Mouse (Mus musculus) megakaryocyte progenitor cell, adult 5-6 weeks (primary cell): ENCODE measurements around the gene Slc35e4. TPM values are rescaled to one million over a fixed set of nuclear protein-coding genes. Genes with fewer than 3 reads are reported as not detected.

Source experiments
- ATAC-seq: replicated peaks from 2 replicates; pipeline ENCODE4 v1.8.0; 2016; ENCODE audit warnings: mild to moderate bottlenecking, moderate TSS enrichment, inconsistent platforms; ENCODE audit not compliant: poor library complexity
- total RNA-seq, 2 experiments: library from RNA; stranded (forward) in 1 of 2; stranded (reverse) in 1 of 2; fragments of 157-497, 149-512 nt in 1 of 2; fragments of 200-1000 nt in 1 of 2; gene quantifications; 2 replicates each; pipeline versions ENCODE4 v1.2.3 to v1.2.4; 2015 to 2017

Gene Slc35e4
- total RNA-seq, 2 experiments from 2014 or later: 0.94 to 3.0 TPM

DNA sequence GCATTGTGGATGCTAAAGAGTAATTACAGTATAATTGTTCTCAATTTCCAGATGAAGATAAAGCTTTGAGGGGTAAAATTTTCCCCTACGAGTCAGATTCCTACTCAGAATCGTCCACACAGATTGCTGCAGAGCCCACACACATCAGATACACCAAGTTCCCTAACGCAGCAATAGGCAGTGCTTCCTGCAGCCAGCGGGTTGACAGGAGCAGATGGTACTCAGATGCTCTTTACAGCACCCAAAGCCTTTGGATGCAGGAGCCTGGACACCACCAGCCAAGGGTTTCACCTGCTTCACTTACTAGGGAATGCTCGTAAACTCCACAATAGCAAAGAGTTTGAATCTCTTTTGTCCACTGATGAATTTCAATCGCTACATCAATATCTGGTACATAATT lies 38.0 kb downstream of the Slc35e4 start:
- ATAC-seq: no peak

DNA sequence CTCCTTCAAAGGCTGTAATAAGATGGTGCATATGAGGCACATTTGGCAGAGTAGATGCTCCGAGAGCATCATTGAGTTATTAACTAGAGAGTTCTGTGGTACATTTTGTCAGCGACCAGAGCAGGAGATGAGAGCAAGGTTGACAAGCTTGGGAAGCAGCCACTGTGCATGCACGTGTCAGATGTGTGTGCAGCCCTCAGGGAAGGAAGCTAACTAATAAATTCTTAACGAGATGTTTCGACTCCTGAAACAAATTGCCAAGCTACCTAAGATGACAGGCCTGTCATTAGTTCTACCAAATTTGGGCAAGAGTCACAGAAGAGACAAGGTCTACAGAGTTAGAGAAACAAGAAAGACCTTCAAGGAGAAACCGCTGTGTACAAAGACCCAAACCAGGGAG lies 50.1 kb downstream of the Slc35e4 start:
- ATAC-seq: no peak

DNA sequence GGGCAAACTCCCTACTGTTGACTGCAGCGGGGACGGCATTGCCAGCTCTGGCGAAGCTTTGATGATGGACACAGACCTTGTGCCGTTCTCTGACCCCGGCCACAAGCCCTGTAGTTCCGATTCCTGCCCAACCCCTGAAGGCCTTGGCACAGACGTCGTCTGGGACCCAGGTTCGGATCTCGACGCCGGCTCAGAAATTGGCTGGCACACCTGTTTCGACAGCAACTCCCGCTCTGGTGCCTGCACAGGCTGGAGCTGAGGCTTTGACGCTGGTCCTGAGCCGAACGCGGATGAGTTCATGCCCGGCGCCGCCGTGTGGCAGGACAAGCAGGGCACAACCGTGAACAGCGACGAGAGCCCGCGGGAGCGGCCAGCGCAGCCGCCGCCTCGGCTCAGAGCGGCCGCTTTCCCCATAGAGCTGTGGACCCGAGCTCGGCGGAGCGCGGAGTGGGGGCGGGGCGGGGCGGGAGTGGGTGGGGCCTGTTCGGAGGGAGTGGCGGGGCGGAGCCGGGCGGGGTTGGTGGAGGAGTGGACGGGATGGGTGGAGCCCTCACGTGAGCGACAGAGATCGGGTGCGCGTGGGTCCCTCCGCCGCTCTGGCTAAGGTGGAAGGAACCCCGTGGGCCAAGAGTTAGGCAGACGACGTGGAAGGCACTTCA lies 50.9 kb downstream of the Slc35e4 start, which contains the start of gene Osbp2:
Osbp2 (minus strand) TSS at position 450 of the 659 bp plus-strand sequence.
- peak; percentile 95 for ATAC-seq

DNA sequence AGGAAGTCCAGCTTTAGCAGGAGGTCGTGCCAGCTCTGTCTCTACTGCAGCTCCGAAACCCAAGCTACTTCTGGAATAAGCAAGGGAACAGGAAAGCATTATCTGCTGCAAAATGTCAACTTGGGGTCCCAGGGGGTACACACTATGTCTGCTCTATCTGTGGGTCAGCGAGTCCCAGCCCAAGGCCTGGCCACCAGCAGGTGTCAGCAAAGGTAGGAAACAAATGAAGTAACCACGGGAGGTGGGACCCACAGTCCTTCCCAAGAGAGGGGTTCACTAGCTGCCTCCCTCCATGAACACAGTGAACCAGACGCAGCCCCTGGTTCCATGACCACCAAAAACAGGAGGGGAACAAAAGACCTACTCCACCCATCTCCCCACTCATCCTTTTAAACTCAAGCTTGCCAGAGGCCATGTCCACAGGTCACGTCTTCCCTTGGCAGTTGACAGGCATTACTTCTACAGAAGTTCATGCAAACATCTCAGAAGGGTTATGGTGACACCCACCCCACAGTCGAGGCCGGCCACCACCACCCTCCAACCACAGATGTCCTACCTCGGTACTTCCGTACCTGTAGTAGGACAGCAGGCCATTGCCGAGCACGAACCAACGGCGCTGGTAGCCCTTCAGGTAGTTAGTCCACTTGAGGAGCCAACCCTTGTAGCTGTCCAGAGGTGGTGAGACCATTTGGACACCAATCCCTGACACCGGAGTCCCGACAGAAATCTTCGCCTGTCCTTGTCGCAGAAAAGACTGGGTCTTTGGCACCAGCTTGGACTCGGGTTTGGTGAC lies 51.6 kb downstream of the Slc35e4 start:
- ATAC-seq: no peak

DNA sequence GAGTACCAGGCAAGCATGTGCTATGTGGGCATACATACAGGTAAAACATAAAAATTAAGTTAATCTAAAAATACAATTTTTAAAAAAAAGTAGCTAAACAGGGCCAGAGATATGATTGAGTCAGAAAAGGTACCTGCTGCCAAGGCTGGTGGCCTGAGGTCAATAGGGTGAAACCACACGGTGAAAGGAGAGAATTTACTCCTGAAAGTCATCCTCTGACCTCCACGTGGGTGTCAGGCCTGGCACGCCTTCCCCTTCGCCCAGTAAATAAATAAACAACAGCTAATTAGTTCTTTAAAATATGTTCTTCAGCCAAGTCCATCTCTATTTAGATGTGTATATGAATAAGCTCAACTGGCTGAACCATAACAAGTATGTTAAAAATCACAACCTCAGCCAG lies 54.1 kb downstream of the Slc35e4 start:
- no peak for ATAC-seq

DNA sequence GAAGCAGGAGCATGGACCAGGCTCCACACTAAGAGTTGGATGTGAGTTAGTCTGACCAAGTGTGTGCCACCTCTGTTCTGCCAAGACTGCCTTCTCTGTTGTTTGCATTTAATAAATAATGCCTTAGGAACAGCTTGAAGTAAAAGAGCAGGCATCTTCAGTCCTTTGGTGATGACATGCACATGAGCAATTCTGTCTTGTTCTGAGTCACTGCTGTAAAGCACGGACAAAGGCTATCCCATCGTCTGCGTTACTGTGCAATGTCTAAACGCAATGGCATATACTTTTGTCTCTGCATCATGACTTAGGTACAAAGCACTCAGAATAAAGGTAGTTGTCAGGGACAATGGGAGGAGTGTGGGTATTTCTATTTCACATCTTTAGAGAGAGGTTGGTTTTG lies 54.7 kb downstream of the Slc35e4 start:
- ATAC-seq: no peak

DNA sequence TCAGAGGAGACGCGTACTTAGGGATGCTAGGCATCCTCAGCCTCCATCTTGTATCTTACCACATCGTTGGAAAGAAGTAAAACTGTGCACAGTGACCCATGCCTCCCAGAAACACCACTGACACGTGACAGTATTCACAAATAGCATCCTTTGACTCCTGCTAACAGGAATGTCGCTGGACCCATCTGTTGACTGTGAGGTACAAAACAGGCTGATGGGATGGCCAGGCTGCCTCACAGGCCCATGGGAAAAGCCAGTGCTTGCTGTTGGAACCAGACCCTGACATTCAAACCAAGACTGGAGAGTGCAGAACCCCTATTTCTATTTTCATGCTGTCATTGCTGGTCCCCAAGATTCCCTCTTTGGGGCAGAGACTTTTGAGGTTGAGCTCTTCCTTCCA lies 56.6 kb downstream of the Slc35e4 start:
- no peak for ATAC-seq

Other genes with a start within 250 kb of the Slc35e4 start
- gene Osbp2, start 50.8 kb downstream of the Slc35e4 start, total RNA-seq (2015): not detected in 2 replicates
- gene Osbp2, start 50.8 kb downstream of the Slc35e4 start, total RNA-seq (2017): not detected in 2 replicates
- gene 4921536K21Rik, start 19.6 kb downstream of the Slc35e4 start, total RNA-seq (2015): not detected in 2 replicates
- not detected in 2 replicates for gene 4921536K21Rik, start 19.6 kb downstream of the Slc35e4 start, total RNA-seq (2017)
- 0.78 and 1.2 TPM in 2 replicates for gene Dusp18, start 19.4 kb downstream of the Slc35e4 start, total RNA-seq (2015)
- gene Dusp18, start 19.4 kb downstream of the Slc35e4 start, total RNA-seq (2017): 0.17 and 0.51 TPM in 2 replicates
- gene Tcn2, start 17.5 kb upstream of the Slc35e4 start, total RNA-seq (2015): 87.8 and 102 TPM in 2 replicates
- gene Tcn2, start 17.5 kb upstream of the Slc35e4 start, total RNA-seq (2017): 40.8 and 50.5 TPM in 2 replicates
- 67.7 and 87.4 TPM in 2 replicates for gene Pes1, start 49.3 kb upstream of the Slc35e4 start, total RNA-seq (2015)
- gene Pes1, start 49.3 kb upstream of the Slc35e4 start, total RNA-seq (2017): 168 and 183 TPM in 2 replicates
- not detected in 2 replicates for gene 4930556J24Rik, start 62.1 kb upstream of the Slc35e4 start, total RNA-seq (2015)
- gene 4930556J24Rik, start 62.1 kb upstream of the Slc35e4 start, total RNA-seq (2017): not detected in 2 replicates
- gene Gal3st1, start 69.0 kb upstream of the Slc35e4 start, total RNA-seq (2015): 0.37 TPM in 1 of 2 replicates, not detected in the other
- gene Gal3st1, start 69.0 kb upstream of the Slc35e4 start, total RNA-seq (2017): 0.30 and 0.75 TPM in 2 replicates
- gene Sec14l4, start 116.8 kb upstream of the Slc35e4 start, total RNA-seq (2015): not detected in 2 replicates
- not detected in 2 replicates for gene Sec14l4, start 116.8 kb upstream of the Slc35e4 start, total RNA-seq (2017)
- not detected in 2 replicates for gene Sec14l3, start 150.2 kb upstream of the Slc35e4 start, total RNA-seq (2015)
- not detected in 2 replicates for gene Sec14l3, start 150.2 kb upstream of the Slc35e4 start, total RNA-seq (2017)
- gene Mtfp1, start 180.8 kb upstream of the Slc35e4 start, total RNA-seq (2015): 9.7 and 12.0 TPM in 2 replicates
- 9.2 and 12.0 TPM in 2 replicates for gene Mtfp1, start 180.8 kb upstream of the Slc35e4 start, total RNA-seq (2017)
- gene Sec14l2, start 208.8 kb upstream of the Slc35e4 start, total RNA-seq (2015): 0.71 and 0.72 TPM in 2 replicates
- 0.87 and 1.7 TPM in 2 replicates for gene Sec14l2, start 208.8 kb upstream of the Slc35e4 start, total RNA-seq (2017)
- 2.5 and 4.7 TPM in 2 replicates for gene Rnf215, start 220.5 kb upstream of the Slc35e4 start, total RNA-seq (2015)
- 5.9 and 8.8 TPM in 2 replicates for gene Rnf215, start 220.5 kb upstream of the Slc35e4 start, total RNA-seq (2017)
- gene Ccdc157, start 245.6 kb upstream of the Slc35e4 start, total RNA-seq (2015): 0.44 and 0.54 TPM in 2 replicates
- gene Ccdc157, start 245.6 kb upstream of the Slc35e4 start, total RNA-seq (2017): 0.67 and 0.95 TPM in 2 replicates
- 64.8 and 65.7 TPM in 2 replicates for gene Sf3a1, start 245.7 kb upstream of the Slc35e4 start, total RNA-seq (2015)
- gene Sf3a1, start 245.7 kb upstream of the Slc35e4 start, total RNA-seq (2017): 35.3 and 40.0 TPM in 2 replicates